Mouse (Mus musculus) urinary bladder, postnatal 36 days (tissue): ENCODE results near the gene March9.

Experiments used
- DNase-seq, 2 experiments: peaks; one replicate each; pipeline ENCODE4 v3.0.0; 2022; ENCODE audit warnings: low spot score in 2 of 2, mixed read lengths in 1 of 2

The March9 gene

DNA sequence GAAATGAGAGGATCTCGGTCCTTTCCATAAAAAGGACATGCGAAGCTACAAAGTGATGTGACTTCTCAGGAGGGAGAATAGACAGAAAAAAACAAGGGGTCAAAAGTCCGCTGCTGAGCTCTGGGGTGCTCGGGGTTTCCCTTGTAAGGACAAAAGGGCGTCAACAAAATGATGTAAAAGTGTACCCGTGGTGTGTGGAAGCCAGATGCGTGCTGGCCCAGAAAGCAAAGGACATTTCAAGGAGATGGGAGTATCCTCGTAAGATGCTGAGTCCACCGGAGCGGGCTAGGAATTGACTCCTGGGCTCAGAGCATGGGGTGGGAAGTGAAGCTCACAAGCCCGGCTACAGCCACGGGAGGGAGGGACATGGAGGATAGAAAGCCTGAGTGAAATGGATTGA lies 22.3 kb downstream of the March9 start:
- DNase-seq, result no peak

DNA sequence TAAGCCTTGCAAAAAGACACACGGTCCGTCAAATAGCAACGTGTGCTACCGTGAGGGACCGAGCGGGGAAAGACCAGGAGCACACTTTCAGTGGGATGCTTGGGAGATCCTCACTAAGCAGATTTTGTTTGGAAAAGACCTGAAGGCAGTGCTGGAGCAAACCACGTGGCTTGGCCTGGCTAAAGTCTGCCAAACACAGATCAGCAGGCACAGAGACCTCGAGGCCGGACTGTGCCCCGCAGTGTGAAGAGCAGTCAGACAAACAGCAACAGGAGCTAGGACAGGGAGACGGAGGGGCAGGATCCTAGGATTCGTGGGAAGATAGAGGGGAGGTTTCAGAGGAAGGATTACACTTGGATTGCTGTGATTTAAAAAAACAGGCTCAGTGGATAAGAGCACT lies 23.7 kb downstream of the March9 start:
- DNase-seq, result no peak

DNA sequence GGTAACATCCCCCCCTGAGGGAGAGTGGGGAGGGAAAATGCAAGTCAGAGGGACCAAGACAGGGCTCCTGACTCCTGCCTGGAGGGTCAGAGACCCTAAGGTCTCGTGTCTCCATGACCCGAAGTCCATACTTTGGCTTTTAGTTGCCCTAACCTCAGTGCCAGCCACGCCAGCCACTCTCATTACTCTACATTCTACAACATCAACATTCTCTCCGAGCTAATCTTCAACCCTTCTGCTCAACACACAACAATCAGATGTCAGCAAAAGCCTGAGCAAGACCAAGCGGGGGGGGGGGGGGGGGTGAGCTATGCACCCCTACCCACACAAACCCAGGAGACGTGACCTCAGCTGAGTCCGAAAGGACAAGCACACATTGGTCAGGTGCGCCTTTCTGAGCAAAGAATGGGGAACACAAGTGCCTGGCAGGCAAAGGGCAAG lies 26.7 kb downstream of the March9 start:
- no peak for DNase-seq

DNA sequence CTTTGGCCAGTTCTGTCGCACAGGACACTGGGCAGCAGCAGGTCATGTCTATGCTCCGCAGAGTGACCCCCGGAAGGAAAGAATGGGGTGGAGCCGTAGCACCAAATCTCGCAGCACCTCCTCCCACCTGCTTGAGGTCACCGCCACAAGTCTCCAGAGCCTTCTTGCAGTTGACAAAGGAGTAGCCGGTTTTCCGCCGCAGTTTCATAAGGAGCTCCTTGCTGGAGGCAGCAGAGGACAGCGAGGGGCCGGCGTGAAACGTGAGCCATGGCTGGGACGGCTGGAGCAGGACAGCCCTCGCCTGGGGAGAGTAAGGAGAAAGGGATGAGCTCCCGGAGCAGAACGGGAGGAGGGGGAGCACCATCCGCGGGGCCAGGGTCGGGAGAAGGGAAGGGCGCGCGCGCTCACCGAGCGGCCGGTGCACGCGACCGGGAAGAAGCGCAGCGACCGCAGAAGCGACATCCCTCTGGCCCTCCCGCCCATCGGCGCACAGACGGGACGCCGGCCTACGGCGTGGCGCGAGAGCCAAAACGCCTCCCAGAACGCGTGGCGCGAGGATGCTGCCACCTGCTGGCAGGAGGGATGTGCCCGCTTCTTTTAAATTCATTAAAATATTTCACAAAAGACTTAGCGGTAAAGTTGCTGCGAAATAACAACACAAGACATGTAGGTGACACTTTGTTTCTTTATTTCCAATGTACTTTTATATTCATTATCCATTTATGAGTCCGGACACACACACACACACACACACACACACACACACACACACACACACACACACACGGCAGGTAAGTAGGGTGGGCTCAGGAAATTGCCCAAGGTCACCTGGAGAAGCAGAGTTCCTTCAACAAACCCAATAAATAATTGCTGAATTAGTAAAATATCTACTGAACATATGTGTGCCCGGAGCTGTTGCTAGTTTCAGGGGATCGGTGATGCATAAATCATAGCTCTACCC lies 29.4 kb downstream of the March9 start, which contains the start of gene Tsfm:
Gene Tsfm, minus strand, starts transcription at position 505 of the 961 bp plus-strand sequence.
- DNase-seq, result peak; percentile 87 to 92

DNA sequence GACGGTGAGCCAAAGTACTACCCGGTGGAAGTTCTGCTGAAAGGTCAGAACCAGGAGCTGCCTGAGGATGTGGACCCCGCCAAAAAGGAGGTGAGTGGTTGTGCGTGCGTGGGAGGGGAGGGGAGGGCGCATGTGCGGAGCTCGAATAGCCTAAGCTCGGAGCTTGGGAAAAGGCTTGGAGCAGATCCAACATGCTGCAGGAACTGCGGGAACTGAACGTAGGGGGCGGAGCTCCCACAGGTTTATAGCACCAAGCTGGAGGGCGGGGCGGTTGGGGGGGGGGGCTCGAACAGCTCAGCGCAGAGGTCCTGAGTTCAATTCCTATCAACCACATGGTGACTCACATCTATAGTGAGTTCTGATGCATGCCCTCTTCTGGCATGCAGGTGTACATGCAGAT lies 41.6 kb downstream of the March9 start:
- no peak for DNase-seq

DNA sequence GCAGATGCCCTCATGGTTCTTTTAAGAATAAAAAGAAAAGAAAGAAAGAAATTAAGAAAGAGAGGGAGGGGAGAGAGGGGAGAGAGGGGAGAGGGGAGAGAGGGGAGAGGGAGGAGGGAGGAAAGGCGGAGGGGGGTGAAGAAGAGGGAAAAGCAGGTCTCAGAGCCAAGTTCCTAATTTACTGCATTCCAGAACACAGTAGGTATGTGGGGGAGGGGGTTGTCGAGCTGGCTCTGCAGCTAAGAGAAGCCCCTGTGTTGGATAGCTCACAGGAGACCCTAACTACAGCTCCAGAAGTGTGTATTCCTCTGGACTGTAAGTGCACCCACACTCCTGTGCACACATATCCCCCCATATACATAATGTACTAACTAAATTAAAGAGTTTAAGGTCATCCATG lies 42.9 kb downstream of the March9 start:
- DNase-seq, result no peak

DNA sequence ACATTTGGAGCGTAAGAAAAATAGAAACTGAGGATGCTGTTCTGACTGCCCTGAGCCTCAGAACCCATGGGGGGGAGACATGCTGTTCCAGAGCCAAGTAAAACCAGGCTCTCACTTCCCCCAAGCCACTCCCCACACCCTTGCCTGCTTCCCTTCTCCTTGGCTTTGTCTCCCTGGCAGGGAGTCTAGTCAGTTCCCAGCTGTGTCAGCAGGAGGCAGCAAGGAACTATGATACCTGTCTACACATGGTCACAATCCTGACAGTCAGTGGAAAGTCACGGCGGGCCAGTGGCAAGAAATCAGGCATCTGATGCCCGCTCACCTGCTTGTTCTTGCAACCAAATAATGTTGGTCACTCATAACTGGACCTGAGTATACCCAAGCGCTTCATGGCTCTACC lies 43.5 kb downstream of the March9 start:
- no peak for DNase-seq
